Mouse (Mus musculus) urinary bladder, adult 2 months (tissue): Measurements from ENCODE around the gene Tgfbr2. TPM values are rescaled to one million over a fixed set of nuclear protein-coding genes. Genes with fewer than 3 reads are reported as not detected.

Source experiments
- DNase-seq: peaks from one replicate; pipeline ENCODE4 v3.0.0; 2022; ENCODE audit warnings: low spot score
- polyA plus RNA-seq: library from polyadenylated mRNA; depleted of rRNA; stranded (reverse); fragments of >200 nt; gene quantifications from 2 replicates; pipeline ENCODE4 v1.2.3, GENCODE M21; 2012

The Tgfbr2 gene
- polyA plus RNA-seq, 1 experiment = 82.9 TPM

- no peak for DNase-seq
These were observed 18.8 kb upstream of the Tgfbr2 start for GRCm38 (mm10) chr9:116193889-116194450.

GRCm38 (mm10) chr9:116193535-116193881 lies 18.3 kb upstream of the Tgfbr2 start:
- DNase-seq = no peak

- no peak for DNase-seq
These were observed 17.8 kb upstream of the Tgfbr2 start for GRCm38 (mm10) chr9:116192826-116193534.

GRCm38 (mm10) chr9:116192253-116192652 lies 17.1 kb upstream of the Tgfbr2 start:
- DNase-seq = no peak

GRCm38 (mm10) chr9:116189831-116190230 lies 14.7 kb upstream of the Tgfbr2 start:
- DNase-seq = no peak

GRCm38 (mm10) chr9:116188952-116189666 lies 13.9 kb upstream of the Tgfbr2 start:
- DNase-seq = no peak

GRCm38 (mm10) chr9:116187181-116187731 lies 12.1 kb upstream of the Tgfbr2 start:
- no peak for DNase-seq

GRCm38 (mm10) chr9:116184903-116185302 lies 9.7 kb upstream of the Tgfbr2 start:
- DNase-seq = no peak

GRCm38 (mm10) chr9:116183035-116183434 lies 7.9 kb upstream of the Tgfbr2 start:
- no peak for DNase-seq

- DNase-seq = no peak
These were observed 6.4 kb upstream of the Tgfbr2 start for GRCm38 (mm10) chr9:116181608-116182007.

- no peak for DNase-seq
These were observed 3.0 kb upstream of the Tgfbr2 start for GRCm38 (mm10) chr9:116178151-116178550.

- DNase-seq = no peak
These were observed 1.9 kb upstream of the Tgfbr2 start for GRCm38 (mm10) chr9:116177108-116177507.

- DNase-seq = no peak
These were observed 442 bp upstream of the Tgfbr2 start for GRCm38 (mm10) chr9:116175488-116176115.

GRCm38 (mm10) chr9:116173473-116174170 lies 1.5 kb downstream of the Tgfbr2 start:
- no peak for DNase-seq

- no peak for DNase-seq
These were observed 2.1 kb downstream of the Tgfbr2 start for GRCm38 (mm10) chr9:116173059-116173458.

GRCm38 (mm10) chr9:116169067-116169466 lies 6.1 kb downstream of the Tgfbr2 start:
- DNase-seq = no peak

GRCm38 (mm10) chr9:116167304-116167880 lies 7.8 kb downstream of the Tgfbr2 start:
- no peak for DNase-seq

- DNase-seq = no peak
These were observed 8.8 kb downstream of the Tgfbr2 start for GRCm38 (mm10) chr9:116166363-116166762.

GRCm38 (mm10) chr9:116163883-116164282 lies 11.3 kb downstream of the Tgfbr2 start:
- no peak for DNase-seq

- no peak for DNase-seq
These were observed 12.2 kb downstream of the Tgfbr2 start for GRCm38 (mm10) chr9:116162866-116163374.

GRCm38 (mm10) chr9:116160860-116161259 lies 14.3 kb downstream of the Tgfbr2 start:
- DNase-seq = no peak
